ENCODE assay signal across 8 mouse cellular contexts in genomic region chr8:124751709-124752173, GRCm38 (mm10). TPM values are rescaled to one million over a fixed set of nuclear protein-coding genes. Genes with fewer than 3 reads are reported as not detected.
DNase-seq lines count a peak whose midpoint lies in the region; ATAC-seq lines count a peak whose summit lies in the region.

Gene Fam89a, minus strand, starts transcription at chr8:124751832.

- H3K4me1 ChIP-seq in embryonic facial prominence, embryonic 13.5 days = peaks cover 27% of the 10 kb centered on the region
- H3K4me1 ChIP-seq in heart, embryonic 15.5 days (replicated peaks) = peaks cover 16% of the 10 kb centered on the region

- H3K36me3 ChIP-seq in embryonic facial prominence, embryonic 13.5 days = no peaks in the 10 kb centered on the region
- H3K36me3 ChIP-seq in heart, embryonic 15.5 days = no peaks in the 10 kb centered on the region

- H3K4me3 ChIP-seq in embryonic facial prominence, embryonic 13.5 days = peak within 1 kb of the TSS; percentile 53
- peak within 1 kb of the TSS; percentile 66 for H3K4me3 ChIP-seq in heart, embryonic 15.5 days

- H3K27ac ChIP-seq in embryonic facial prominence, embryonic 13.5 days = no peak within 1 kb of the TSS
- H3K27ac ChIP-seq in heart, embryonic 15.5 days = no peak within 1 kb of the TSS

- peak; percentile 81 for ATAC-seq in embryonic facial prominence, embryonic 13.5 days (ENCODE audit: insufficient number of reproducible peaks, insufficient read depth, low FRiP score, low TSS enrichment, low read depth)
- ATAC-seq in heart, embryonic 15.5 days (replicated peaks; ENCODE audit: insufficient number of reproducible peaks, insufficient read depth, low FRiP score, low read depth) = peak; percentile 61; the same call in 1 of the 2 replicates
- peak; percentile 90 for ATAC-seq in megakaryocyte, adult 5-6 weeks (ENCODE audit: poor library complexity, severe bottlenecking)

- H3K27me3 ChIP-seq in embryonic facial prominence, embryonic 13.5 days = peaks cover 63% of the 10 kb centered on the region
- H3K27me3 ChIP-seq in heart, embryonic 15.5 days = peaks cover 45% of the 10 kb centered on the region

- peak within 1 kb of the TSS; percentile 65 for H3K9ac ChIP-seq in embryonic facial prominence, embryonic 13.5 days
- H3K9ac ChIP-seq in heart, embryonic 15.5 days = peak within 1 kb of the TSS; percentile 49

- no peaks in the 10 kb centered on the region for H3K9me3 ChIP-seq in embryonic facial prominence, embryonic 13.5 days
- H3K9me3 ChIP-seq in heart, embryonic 15.5 days (replicated peaks) = no peaks in the 10 kb centered on the region

- peak; percentile 25 for DNase-seq in left cerebral cortex, postnatal 4 days
- DNase-seq in left cerebral cortex, adult 8-10 months (ENCODE audit: low spot score in 2 of 2) = no peak
- peak; percentile 80 for DNase-seq in kidney, postnatal 10 days
- DNase-seq in spleen, postnatal 10 days (ENCODE audit: low spot score in 2 of 2) = peak; percentile 24 to 71
- no peak for DNase-seq in frontal cortex, postnatal 25 days (ENCODE audit: low spot score in 2 of 2)

- intact Hi-C loops in left cerebral cortex, postnatal 4 days (cut with DNase I) = no loop called here

- WGBS in embryonic facial prominence, embryonic 13.5 days = under 1% methylated on average over 41 of the region's 41 CpGs
- WGBS in heart, embryonic 15.5 days = under 1% methylated on average over 41 of the region's 41 CpGs

- peak within 1 kb of the TSS; percentile 91 for H3K4me2 ChIP-seq in embryonic facial prominence, embryonic 13.5 days
- peak within 1 kb of the TSS; percentile 92 for H3K4me2 ChIP-seq in heart, embryonic 15.5 days

RNA-seq across cellular contexts. Expression of gene Fam89a, which starts in this region (rescaled TPM):
- under 1 TPM; 0.28 to 0.44 TPM for total RNA-seq in left cerebral cortex, postnatal 4 days (2021)
- total RNA-seq in left cerebral cortex, adult 8-10 months (2022) = 1 to 10 TPM in 2 of 4 experiments, under 1 TPM in 2; 0.28 to 1.6 (median 0.83) TPM
- 2.8 and 2.9 TPM in 2 replicates for polyA plus RNA-seq in embryonic facial prominence, embryonic 13.5 days (2015; fragmentation: Nextera tagmentation; extraction: Ambion mirVana)
- 1.2 and 1.9 TPM in 2 replicates for polyA plus RNA-seq in heart, embryonic 15.5 days (2015; fragmentation: Nextera tagmentation; extraction: Ambion mirVana)
- total RNA-seq in megakaryocyte, adult 5-6 weeks (2015) = 0.98 and 1.3 TPM in 2 replicates
- 0.33 TPM in 1 of 2 replicates, not detected in the other for total RNA-seq in megakaryocyte, adult 5-6 weeks (2017)

Comparison
In these comparisons a context has a peak if more than half of its experiments do, and no peak if none do; other contexts are left out.
1. Peak in DNase-seq in left cerebral cortex, postnatal 4 days; RNA of the gene not detected or under 1 TPM.
2. DNase-seq: peak in kidney, postnatal 10 days (single experiment) and spleen, postnatal 10 days (2 of 2); none in left cerebral cortex, adult 8-10 months (0 of 2) and frontal cortex, postnatal 25 days (0 of 2).
3. Peak in every context shown above with its lines, with median percentiles within 50 percentile points of each other: ATAC-seq.